Mouse (Mus musculus) heart, embryonic 14.5 days (tissue): Measurements from ENCODE around the gene Cirbp. TPM values are rescaled to one million over a fixed set of nuclear protein-coding genes. Genes with fewer than 3 reads are reported as not detected.

ENCODE experiments used
- ATAC-seq: fragments of 200-750 bp; cut with Nextera tagmentation; 2 replicates; pipeline ENCODE4 v1.8.0; 2017; ENCODE audit warnings: low read depth, moderate TSS enrichment; ENCODE audit not compliant: insufficient number of reproducible peaks, insufficient read depth, low FRiP score
- H3K27ac ChIP-seq, 2 experiments: fragments of 200-500 bp in 1 of 2; fragments of 300-500 bp in 1 of 2; sonication (generic) in 1 of 2; replicated peaks in 1 of 2; 2 replicates each; pipeline ENCODE4 v1.5.1; 2012 to 2014; ENCODE audit warnings: low read depth in 2 of 2, low read length in 2 of 2, control low read depth in 1 of 2, mild to moderate bottlenecking in 1 of 2, mixed read lengths in 1 of 2; ENCODE audit not compliant: control insufficient read depth in 1 of 2, insufficient read depth in 1 of 2
- H3K27me3 ChIP-seq: fragments of 300-500 bp; sonication (generic); 2 replicates; pipeline ENCODE4 v1.6.1; 2014; ENCODE audit warnings: mild to moderate bottlenecking, low read length, control low read depth; ENCODE audit not compliant: control insufficient read depth, insufficient read depth
- H3K36me3 ChIP-seq: fragments of 300-500 bp; sonication (generic); 2 replicates; pipeline ENCODE4 v1.6.1; 2014; ENCODE audit warnings: mild to moderate bottlenecking, control low read depth, low read length, mixed read lengths; ENCODE audit not compliant: control insufficient read depth, insufficient read depth
- H3K4me1 ChIP-seq, 2 experiments: fragments of 200-500 bp in 1 of 2; fragments of 300-500 bp in 1 of 2; sonication (generic) in 1 of 2; 2 replicates each; pipeline ENCODE4 v1.6.1; 2012 to 2014; ENCODE audit warnings: low read length in 2 of 2, control low read depth in 1 of 2, mixed read lengths in 1 of 2; ENCODE audit not compliant: control insufficient read depth in 2 of 2, insufficient read depth in 2 of 2
- H3K4me2 ChIP-seq: fragments of 300-500 bp; sonication (generic); 2 replicates; pipeline ENCODE4 v1.6.1; 2014; ENCODE audit warnings: mild to moderate bottlenecking, low read length
- H3K4me3 ChIP-seq, 2 experiments: fragments of 200-500 bp in 1 of 2; fragments of 300-500 bp in 1 of 2; sonication (generic) in 1 of 2; 2 replicates each; pipeline ENCODE4 v1.5.1; 2012 to 2014; ENCODE audit warnings: low read length in 2 of 2, mild to moderate bottlenecking in 2 of 2, control low read depth in 1 of 2, low read depth in 1 of 2, moderate library complexity in 1 of 2; ENCODE audit not compliant: control insufficient read depth in 1 of 2, insufficient read depth in 1 of 2
- H3K9ac ChIP-seq: fragments of 300-500 bp; sonication (generic); 2 replicates; pipeline ENCODE4 v1.6.1; 2014; ENCODE audit warnings: mild to moderate bottlenecking, low read length
- H3K9me3 ChIP-seq: fragments of 300-500 bp; sonication (generic); 2 replicates; pipeline ENCODE4 v1.6.1; 2016; ENCODE audit warnings: low read length, control low read depth; ENCODE audit not compliant: control insufficient read depth
- WGBS: fragments of 180-500 bp; shearing (Covaris S2); extraction: QIAGEN DNeasy Blood & Tissue Kit; methylation state at CpG from one replicate; pipeline ENCODE4 v1.1.7; 2014; 5-methylcytosine and 5-hydroxymethylcytosine counted together
- polyA plus RNA-seq: library from polyadenylated mRNA; unstranded; fragments of >200 nt; fragmentation: Nextera tagmentation; extraction: Ambion mirVana; gene quantifications from 2 replicates; pipeline ENCODE4 v1.2.1, GENCODE M21; 2014

Gene Cirbp
- 79.4 and 80.7 TPM in 2 replicates for polyA plus RNA-seq

- ATAC-seq: no peak
- peaks cover 41 to 75% of the 10 kb centered on the region in 2 experiments for H3K4me1 ChIP-seq
- H3K9ac ChIP-seq: peak within 1 kb of the TSS; percentile 72
- peaks cover 14% of the 10 kb centered on the region for H3K36me3 ChIP-seq
- H3K4me3 ChIP-seq: peak within 1 kb of the TSS; percentile 45 to 48
- H3K4me2 ChIP-seq: peak within 1 kb of the TSS; percentile 98
- H3K27ac ChIP-seq: peak within 1 kb of the TSS; percentile 80 to 100
- 8% methylated on average over 20 of the region's 20 CpGs for WGBS
- no peaks in the 10 kb centered on the region for H3K9me3 ChIP-seq
- H3K27me3 ChIP-seq: no peaks in the 10 kb centered on the region
Measured at GRCm38 (mm10) chr10:80165392-80166128, at the start of gene Cirbp. Cirbp (plus strand) TSS chr10:80165985.

GRCm38 (mm10) chr10:80116563-80116926, 49.2 kb upstream of the Cirbp start:
- Histone ChIP-seq H3K9ac (peak overlapping the region; percentile 92), H3K4me1 (peaks cover 16 to 44% of the 10 kb centered on the region in 2 experiments)
- no peak for ATAC-seq

GRCm38 (mm10) chr10:80116927-80117691, 48.7 kb upstream of the Cirbp start:
- no peaks in the 10 kb centered on the region for H3K9me3 ChIP-seq
- H3K4me1 ChIP-seq: peaks cover 16 to 44% of the 10 kb centered on the region in 2 experiments
- H3K4me2 ChIP-seq: peak overlapping the region; percentile 93
- peaks cover 38% of the 10 kb centered on the region for H3K36me3 ChIP-seq
- ATAC-seq: no peak
- H3K9ac ChIP-seq: peak overlapping the region; percentile 92
- peak overlapping the region; percentile 90 to 92 for H3K4me3 ChIP-seq
- 2% methylated on average over 30 of the region's 30 CpGs for WGBS
- H3K27ac ChIP-seq: peak overlapping the region in 1 of 2 experiments; percentile 81; a peak in 2 of 4 replicates
- H3K27me3 ChIP-seq: no peaks in the 10 kb centered on the region

More at GRCm38 (mm10) chr10:80116563-80116926, 49.2 kb upstream of the Cirbp start:
- H3K4me2 ChIP-seq: peak overlapping the region; percentile 93
- WGBS: 1% methylated on average over 27 of the region's 27 CpGs
- peak overlapping the region in 1 of 2 experiments; percentile 81; a peak in 2 of 4 replicates for H3K27ac ChIP-seq
- no peaks in the 10 kb centered on the region for H3K27me3 ChIP-seq
- peak overlapping the region; percentile 90 to 92 for H3K4me3 ChIP-seq
- H3K36me3 ChIP-seq: peaks cover 32% of the 10 kb centered on the region
- H3K9me3 ChIP-seq: no peaks in the 10 kb centered on the region

GRCm38 (mm10) chr10:80117736-80118135, 48.0 kb upstream of the Cirbp start:
- H3K9ac ChIP-seq: peak overlapping the region; percentile 92
- 40% methylated on average over 1 of the region's 1 CpGs for WGBS
- H3K27ac ChIP-seq: 0 out of 4 replicates have a peak overlapping the region, but pooled peaks of 1 of the 2 experiments have one; percentile 81

GRCm38 (mm10) chr10:80118552-80118951, 47.2 kb upstream of the Cirbp start:
- ATAC-seq: no peak
- no peaks in the 10 kb centered on the region for H3K9me3 ChIP-seq
- peak overlapping the region; percentile 93 for H3K4me2 ChIP-seq
- H3K4me3 ChIP-seq: peak overlapping the region in 1 of 2 experiments; percentile 90; a peak in 1 of 4 replicates
- no peaks in the 10 kb centered on the region for H3K27me3 ChIP-seq
- 75% methylated on average over 6 of the region's 6 CpGs for WGBS
- no peak overlapping the region for H3K27ac ChIP-seq
- peak overlapping the region; percentile 92; the same call in 1 of the 2 replicates for H3K9ac ChIP-seq
- peaks cover 16 to 44% of the 10 kb centered on the region in 2 experiments for H3K4me1 ChIP-seq
- H3K36me3 ChIP-seq: peaks cover 43% of the 10 kb centered on the region

More at GRCm38 (mm10) chr10:80117736-80118135, 48.0 kb upstream of the Cirbp start:
- H3K4me1 ChIP-seq: peaks cover 16 to 44% of the 10 kb centered on the region in 2 experiments
- no peak for ATAC-seq
- no peaks in the 10 kb centered on the region for H3K27me3 ChIP-seq
- H3K36me3 ChIP-seq: peaks cover 41% of the 10 kb centered on the region
- no peaks in the 10 kb centered on the region for H3K9me3 ChIP-seq
- peak overlapping the region; percentile 93 for H3K4me2 ChIP-seq
- H3K4me3 ChIP-seq: peak overlapping the region; percentile 90 to 92

GRCm38 (mm10) chr10:80120146-80120545, 45.6 kb upstream of the Cirbp start:
- Histone ChIP-seq H3K4me3 (no peak overlapping the region), H3K4me1 (peaks cover 10 to 36% of the 10 kb centered on the region in 2 experiments; a peak in 3 of 4 replicates), H3K27me3 (no peaks in the 10 kb centered on the region), H3K9me3 (no peaks in the 10 kb centered on the region), H3K4me2 (0 out of 2 replicates have a peak overlapping the region, but pooled peaks have one; percentile 11), H3K36me3 (peaks cover 56% of the 10 kb centered on the region), H3K9ac (no peak overlapping the region; the same call in 1 of the 2 replicates), H3K27ac (0 out of 4 replicates have a peak overlapping the region, but pooled peaks of 1 of the 2 experiments have one; percentile 12)
- WGBS: 18% methylated on average over 2 of the region's 2 CpGs
- no peak for ATAC-seq

- ATAC-seq: no peak
- 82% methylated on average over 2 of the region's 2 CpGs for WGBS
- no peak overlapping the region for H3K4me2 ChIP-seq
- no peak overlapping the region for H3K4me3 ChIP-seq
- H3K9ac ChIP-seq: no peak overlapping the region
- peaks cover 71% of the 10 kb centered on the region for H3K36me3 ChIP-seq
- H3K9me3 ChIP-seq: no peaks in the 10 kb centered on the region
- H3K4me1 ChIP-seq: peaks cover 10 to 36% of the 10 kb centered on the region in 2 experiments; a peak in 3 of 4 replicates
- no peaks in the 10 kb centered on the region for H3K27me3 ChIP-seq
- H3K27ac ChIP-seq: no peak overlapping the region
Measured at GRCm38 (mm10) chr10:80121639-80122038, 44.1 kb upstream of the Cirbp start.
